Mouse (Mus musculus): ENCODE measurements around the gene Tns1.

Gene Tns1

DNA sequence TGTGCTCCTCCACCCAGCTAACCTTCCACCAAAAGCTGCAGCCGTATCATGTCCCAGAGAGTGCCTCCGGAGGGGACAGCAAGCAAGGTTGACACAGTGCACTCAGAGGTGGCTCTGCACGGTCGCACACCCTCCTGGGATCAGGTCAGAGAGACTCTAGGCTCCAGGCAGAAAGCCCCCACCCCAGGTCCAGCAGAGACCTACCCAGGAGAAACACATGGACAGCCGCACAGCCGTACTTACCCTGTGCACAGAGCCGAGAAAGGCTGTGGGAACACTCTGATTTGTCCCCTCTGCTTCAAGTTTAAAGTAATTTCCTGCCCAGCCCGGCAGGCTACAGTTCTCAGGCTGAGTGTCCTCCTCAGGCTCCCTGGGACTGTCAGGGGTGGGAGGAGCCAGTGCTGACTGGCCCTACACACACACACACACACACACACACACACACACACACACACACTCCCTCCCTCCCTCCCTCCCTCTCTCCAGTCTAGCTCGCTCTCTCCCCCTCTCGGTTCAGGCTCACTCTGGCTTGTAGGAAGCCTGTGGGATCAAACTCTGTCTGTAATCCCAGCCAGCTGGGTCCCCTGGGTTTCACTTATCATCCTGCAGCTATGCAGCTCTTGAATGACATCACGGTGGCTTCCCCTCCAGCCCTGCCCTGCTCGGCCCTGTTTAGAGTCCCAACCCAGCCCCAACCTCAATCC, 161.4 kb downstream of the Tns1 start:
- intact Hi-C loops (cut with DNase I) = no loop called here

DNA sequence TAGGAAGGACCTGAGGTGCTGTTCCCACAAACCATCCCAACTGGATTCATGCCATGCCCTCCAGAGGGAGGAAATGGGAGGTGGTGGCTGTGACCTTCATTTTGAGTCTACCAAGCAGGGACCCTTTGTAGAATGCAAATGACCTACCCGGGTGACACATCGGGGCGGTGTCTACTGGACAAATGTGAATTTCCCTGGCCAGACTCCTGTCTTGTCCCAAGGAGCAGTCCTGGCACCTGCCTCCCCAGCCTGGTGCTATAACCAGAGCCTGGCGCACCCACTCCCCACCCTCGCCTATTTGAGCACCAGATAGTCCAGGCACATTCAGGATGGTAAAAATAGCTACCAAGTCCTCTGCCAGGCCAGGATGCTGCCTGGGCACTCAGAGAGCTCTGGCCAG, 162.2 kb downstream of the Tns1 start:
- intact Hi-C loops (cut with DNase I) = no loop called here

DNA sequence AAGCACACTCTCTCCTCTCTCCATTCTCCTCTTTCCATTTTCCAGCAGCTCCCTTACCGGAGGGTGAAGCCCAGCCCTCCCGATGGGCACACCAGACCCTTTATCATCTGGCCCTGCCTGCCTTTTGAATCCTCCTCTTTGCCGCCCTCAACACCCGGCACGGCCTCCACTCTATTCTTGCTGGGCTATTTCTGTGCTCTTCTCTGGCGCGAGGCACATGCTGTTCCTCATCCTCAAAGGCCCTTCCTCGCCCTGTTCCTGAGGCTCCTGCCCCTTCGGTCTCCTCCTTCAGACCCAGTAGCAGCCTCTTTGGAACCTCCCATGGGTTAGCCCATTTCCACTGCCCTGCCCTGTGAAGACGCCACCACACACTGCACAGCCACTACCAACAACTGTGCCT, 164.5 kb downstream of the Tns1 start:
- intact Hi-C loops (cut with DNase I) = no loop called here

GRCm38 (mm10) chr1:73959344-73959743, 164.9 kb downstream of the Tns1 start:
- intact Hi-C loops (cut with DNase I) = no loop called here

DNA sequence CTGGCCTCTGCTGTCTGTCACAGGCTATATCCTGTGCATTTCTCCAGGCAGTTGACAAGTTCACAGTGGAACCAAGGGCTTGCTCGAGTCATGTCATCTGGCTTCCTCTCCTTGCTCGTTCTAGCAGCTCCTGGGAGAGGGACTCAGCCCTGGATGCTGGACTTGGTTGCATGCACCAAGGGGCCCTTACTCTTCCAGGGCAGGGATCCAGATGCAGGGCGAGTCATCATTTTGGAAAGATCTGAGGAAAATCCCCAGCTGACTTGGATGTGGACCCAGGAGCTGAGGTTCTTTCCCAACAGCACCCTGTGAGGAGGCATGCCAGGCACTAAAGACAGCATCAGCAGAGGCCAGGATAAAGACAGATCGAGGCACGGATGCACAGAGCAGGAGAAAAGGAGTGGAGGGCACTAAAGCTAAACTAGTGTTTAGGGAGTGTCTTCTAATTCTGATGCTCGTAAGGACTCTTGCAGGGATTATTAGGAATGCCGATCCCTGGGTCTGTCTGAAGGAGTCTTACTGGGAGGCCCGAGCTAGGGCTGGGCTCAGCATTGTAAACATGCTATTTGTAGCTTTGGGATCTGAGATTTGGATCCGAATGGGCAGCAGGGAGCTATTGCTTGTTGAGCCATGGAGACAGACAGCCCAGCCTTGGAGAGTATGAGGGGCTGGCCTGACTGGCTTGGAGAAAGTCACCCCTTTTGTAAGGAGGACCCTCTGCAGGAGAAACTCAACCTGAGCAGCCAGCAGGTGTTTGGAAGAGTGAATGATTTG, 165.9 kb downstream of the Tns1 start:
- intact Hi-C loops (cut with DNase I) = no loop called here

- intact Hi-C loops (cut with DNase I) = no loop called here
Observed at GRCm38 (mm10) chr1:73957428-73957827, 166.8 kb downstream of the Tns1 start.

GRCm38 (mm10) chr1:73956320-73956719, 167.9 kb downstream of the Tns1 start:
- intact Hi-C loops (cut with DNase I) = no loop called here

GRCm38 (mm10) chr1:73955259-73955842, 168.9 kb downstream of the Tns1 start:
- intact Hi-C loops (cut with DNase I) = no loop called here

- intact Hi-C loops (cut with DNase I) = no loop called here
Observed at GRCm38 (mm10) chr1:73954614-73955013, 169.6 kb downstream of the Tns1 start.

DNA sequence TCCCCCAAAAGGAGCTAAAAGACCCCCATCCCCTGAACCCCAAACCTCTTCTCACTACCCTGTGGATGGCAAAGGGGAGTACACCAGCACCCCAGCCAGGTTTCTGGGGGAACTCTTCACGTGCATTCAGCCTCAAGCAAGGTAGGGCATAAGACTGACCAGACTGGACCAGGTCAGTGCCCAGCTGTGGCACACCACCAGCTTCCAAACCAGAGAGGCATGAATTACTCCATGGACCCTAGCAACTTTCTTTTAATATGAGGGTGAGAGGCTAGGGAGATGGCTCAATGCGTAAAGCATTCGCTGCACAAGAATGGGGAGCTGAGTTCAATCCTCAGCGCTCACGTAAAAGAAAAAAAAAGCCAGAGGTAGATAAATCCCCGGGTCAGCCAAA, 170.2 kb downstream of the Tns1 start:
- intact Hi-C loops (cut with DNase I) = no loop called here

DNA sequence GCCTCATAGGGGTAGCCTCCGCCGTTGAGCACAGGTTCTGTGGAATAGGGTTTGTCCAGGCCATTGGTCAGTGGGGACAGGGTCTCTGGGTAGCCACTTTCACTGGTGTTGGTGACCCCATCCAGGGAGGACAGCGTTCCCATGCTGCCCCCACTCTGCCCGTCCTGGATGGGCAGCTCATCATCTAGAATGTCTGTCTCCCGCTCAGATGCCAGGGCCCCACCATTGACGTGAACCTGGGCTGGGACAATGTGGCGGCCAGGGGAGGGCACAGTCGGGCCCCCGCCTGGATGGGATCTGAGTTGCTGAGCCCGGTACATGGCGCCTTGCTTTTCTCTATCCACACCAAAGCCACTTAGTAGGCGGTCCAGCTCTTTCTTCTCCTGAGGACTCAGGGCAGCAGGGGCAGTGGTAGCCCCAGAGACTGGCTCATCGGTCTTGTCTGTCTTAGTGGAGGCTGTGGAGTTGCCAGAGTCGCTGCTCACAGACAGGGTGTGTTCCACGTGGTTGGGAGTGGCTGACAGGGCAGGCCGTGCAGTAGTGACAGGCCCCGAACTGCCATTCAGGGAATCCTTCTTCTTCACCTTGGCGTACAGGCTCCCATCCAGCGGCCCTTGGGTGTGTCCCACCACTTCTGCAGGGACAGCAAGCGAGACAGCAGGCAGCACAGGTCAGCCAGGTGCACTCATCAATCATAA, 170.8 kb downstream of the Tns1 start:
- intact Hi-C loops (cut with DNase I) = no loop called here

- intact Hi-C loops (cut with DNase I) = no loop called here
Observed at GRCm38 (mm10) chr1:73952598-73952997, 171.7 kb downstream of the Tns1 start.

DNA sequence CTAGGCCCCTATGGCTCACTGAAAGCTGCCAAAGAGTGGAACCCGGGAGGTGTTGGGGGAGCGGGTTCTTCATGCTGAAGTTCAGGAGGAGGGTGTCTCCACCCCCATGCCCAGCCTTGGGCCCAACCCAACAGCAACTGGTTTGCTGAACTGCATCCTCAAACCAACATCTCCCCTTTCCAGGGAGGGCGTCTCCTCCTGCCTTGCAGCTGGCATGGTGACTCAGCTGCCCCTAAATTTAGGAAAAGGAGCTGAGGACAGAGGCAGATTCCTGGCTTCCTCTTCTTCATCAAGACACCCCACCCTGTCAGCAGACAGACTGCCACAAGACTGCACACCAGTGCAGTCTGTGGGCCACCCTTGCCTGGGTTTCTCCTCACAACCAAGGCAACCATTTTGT, 173.1 kb downstream of the Tns1 start:
- intact Hi-C loops (cut with DNase I) = no loop called here

- intact Hi-C loops (cut with DNase I) = loop anchor here (5.0 kb wide), 1 partner anchor 36 kb away; no protein-coding TSS in a partner anchor
Observed at GRCm38 (mm10) chr1:73948757-73949156, 175.5 kb downstream of the Tns1 start.

DNA sequence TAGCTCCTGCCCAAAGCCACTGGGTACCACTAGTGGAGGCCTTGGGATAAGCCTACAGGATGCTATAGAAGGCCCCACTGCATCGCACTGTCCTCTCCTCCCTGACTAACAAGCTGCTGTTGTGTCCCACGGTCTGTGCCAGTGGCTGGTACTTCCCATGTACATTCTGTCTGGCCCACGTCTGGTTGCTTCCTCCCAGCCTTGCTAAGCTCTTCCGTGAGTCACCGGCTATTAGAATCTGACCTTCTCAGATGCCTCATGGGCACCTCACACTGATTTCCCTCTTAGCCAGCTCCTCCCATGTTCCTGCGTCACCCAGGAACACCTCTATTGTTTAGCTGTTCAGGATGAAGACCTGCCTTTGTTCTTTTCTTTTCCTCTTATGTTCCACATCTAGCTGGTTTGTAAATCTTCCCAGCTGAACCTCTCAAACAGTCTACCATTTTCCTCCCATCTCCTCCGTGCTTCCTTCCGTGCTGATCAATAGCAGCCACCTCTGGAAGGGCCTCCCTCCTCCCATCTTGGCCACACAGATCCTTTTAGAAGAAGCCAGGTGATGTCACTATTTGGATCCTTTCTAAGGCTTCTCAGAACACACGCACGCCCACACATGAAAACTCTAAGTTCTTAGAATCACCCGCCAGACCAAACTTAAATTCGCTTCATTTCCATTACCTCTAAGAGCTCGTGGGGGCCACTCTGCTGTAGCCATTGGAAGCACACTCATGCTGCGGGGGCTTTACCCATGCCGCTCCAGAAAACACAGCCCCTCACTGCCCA, 176.5 kb downstream of the Tns1 start:
- intact Hi-C loops (cut with DNase I) = loop anchor here (5.0 kb wide), 1 partner anchor 35 kb away; no protein-coding TSS in a partner anchor

- intact Hi-C loops (cut with DNase I) = loop anchor here (5.0 kb wide), 1 partner anchor 34 kb away; no protein-coding TSS in a partner anchor
Observed at GRCm38 (mm10) chr1:73946701-73947100, 177.5 kb downstream of the Tns1 start.

- intact Hi-C loops (cut with DNase I) = no loop called here
Observed at GRCm38 (mm10) chr1:73944393-73944792, 179.9 kb downstream of the Tns1 start.

DNA sequence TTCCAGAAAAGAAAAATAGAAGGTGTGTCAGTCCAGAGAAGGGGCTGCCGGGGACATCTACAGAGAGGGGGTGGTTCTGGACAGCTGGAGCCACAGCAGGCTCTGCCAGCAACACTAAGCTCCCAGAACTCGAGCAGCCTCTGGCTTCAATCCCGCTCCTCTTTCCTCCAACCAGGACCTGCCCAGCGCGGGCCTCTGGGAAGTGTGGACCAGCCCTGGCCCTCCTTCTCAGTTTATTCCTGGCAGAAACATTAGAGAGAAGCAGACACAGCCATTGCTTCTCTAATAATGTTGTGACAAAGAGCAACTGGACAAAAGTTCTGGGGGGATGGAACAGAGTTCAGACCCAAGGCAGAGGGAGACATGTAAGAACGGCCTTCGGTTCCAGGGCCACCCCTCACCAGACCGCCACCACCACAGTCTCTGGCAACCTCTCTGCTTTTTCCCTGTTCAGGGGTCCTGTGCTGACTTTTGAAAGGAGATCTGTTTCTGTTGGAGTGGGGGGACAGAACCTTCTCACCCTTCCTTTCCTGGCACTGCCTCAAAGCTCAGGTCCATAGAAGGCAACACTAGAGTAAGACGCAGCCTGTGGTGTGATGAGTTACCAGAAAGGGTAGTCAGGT, 180.5 kb downstream of the Tns1 start:
- intact Hi-C loops (cut with DNase I) = no loop called here

DNA sequence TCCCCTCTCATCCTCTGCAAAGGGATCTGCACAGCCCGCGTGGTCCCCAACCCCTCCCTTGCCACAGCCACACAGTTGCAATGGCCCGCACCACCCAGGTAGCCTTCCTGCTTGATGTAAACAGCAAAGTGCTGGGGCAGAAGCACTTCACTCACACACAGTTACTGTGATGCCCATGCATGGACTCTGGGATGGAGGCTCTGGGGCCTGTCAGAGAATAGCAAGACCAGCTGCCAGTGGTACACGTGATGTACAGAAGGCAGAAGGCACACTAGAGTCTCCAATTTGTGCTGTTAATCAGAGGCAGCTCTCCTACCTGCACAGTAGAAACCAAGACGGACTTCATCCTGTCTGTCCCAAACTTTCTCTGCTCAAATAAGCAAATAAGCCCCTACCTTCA, 181.0 kb downstream of the Tns1 start:
- intact Hi-C loops (cut with DNase I) = no loop called here

GRCm38 (mm10) chr1:73942243-73942642, 182.0 kb downstream of the Tns1 start:
- intact Hi-C loops (cut with DNase I) = no loop called here
